Mouse (Mus musculus): ENCODE results near the gene Cyp2j13.
"Not testable (repeated sequence)": the region's sequence is repeated elsewhere in the genome, so short reads cannot be mapped to it uniquely, and the experiment has no call there.

Gene Cyp2j13

GRCm38 (mm10) chr4:96077261-96078125 is at the start of gene Cyp2j13:
TSS of gene Cyp2j13 (minus strand) at chr4:96077546.
- peak; percentile 25 for DNase-seq

- no peak for DNase-seq
These were observed 19.5 kb upstream of the Cyp2j13 start for GRCm38 (mm10) chr4:96096841-96097240.

- DNase-seq, result no peak
These were observed 14.5 kb upstream of the Cyp2j13 start for GRCm38 (mm10) chr4:96091869-96092268.

- not testable (repeated sequence) for DNase-seq
These were observed 12.2 kb upstream of the Cyp2j13 start for GRCm38 (mm10) chr4:96089356-96090048.

GRCm38 (mm10) chr4:96078308-96078707 is 962 bp upstream of the Cyp2j13 start:
- no peak for DNase-seq

GRCm38 (mm10) chr4:96062045-96062444 is 15.3 kb downstream of the Cyp2j13 start:
- no peak for DNase-seq

- no peak for DNase-seq
These were observed 17.2 kb downstream of the Cyp2j13 start for GRCm38 (mm10) chr4:96060106-96060505.

GRCm38 (mm10) chr4:96028412-96028811 is 48.9 kb downstream of the Cyp2j13 start:
- DNase-seq, result peak; percentile 10

GRCm38 (mm10) chr4:96022803-96023202 is 54.5 kb downstream of the Cyp2j13 start:
- no peak for DNase-seq

- no peak for DNase-seq
These were observed 60.5 kb downstream of the Cyp2j13 start for GRCm38 (mm10) chr4:96016875-96017274.

- not testable (repeated sequence) for DNase-seq
These were observed 95.1 kb downstream of the Cyp2j13 start for GRCm38 (mm10) chr4:95982221-95982620.

All from right cerebral cortex, postnatal 25 days (tissue).